Mouse (Mus musculus) midbrain, postnatal 0 days (tissue): ENCODE data around the gene Cdc25b. TPM values are rescaled to one million over a fixed set of nuclear protein-coding genes. Genes with fewer than 3 reads are reported as not detected.

Experiments used
- ATAC-seq: fragments of 200-750 bp; cut with Nextera tagmentation; 2 replicates; pipeline ENCODE4 v1.8.0; 2017; ENCODE audit warnings: moderate number of reproducible peaks, mild to moderate bottlenecking, moderate TSS enrichment, moderate library complexity; ENCODE audit not compliant: low FRiP score
- DNase-seq: peaks from one replicate; pipeline ENCODE4 v3.0.0-alpha.2; 2015; ENCODE audit warnings: low spot score
- H3K27ac ChIP-seq: fragments of 300-500 bp; sonication (generic); 2 replicates; pipeline ENCODE4 v1.5.1; 2014; ENCODE audit warnings: low read depth, mild to moderate bottlenecking, low read length, mixed read lengths
- H3K27me3 ChIP-seq: fragments of 300-500 bp; sonication (generic); 2 replicates; pipeline ENCODE4 v1.6.1; 2014; ENCODE audit warnings: low read length, control low read depth, mixed read lengths; ENCODE audit not compliant: insufficient read depth
- H3K36me3 ChIP-seq: fragments of 300-500 bp; sonication (generic); 2 replicates; pipeline ENCODE4 v1.6.1; 2014; ENCODE audit warnings: low read length, control low read depth, mixed read lengths; ENCODE audit not compliant: insufficient read depth
- H3K4me1 ChIP-seq: fragments of 300-500 bp; sonication (generic); 2 replicates; pipeline ENCODE4 v1.6.1; 2014; ENCODE audit warnings: mild to moderate bottlenecking, control low read depth, antibody characterized with exemption, low read length, mixed read lengths; ENCODE audit not compliant: insufficient read depth
- H3K4me2 ChIP-seq: fragments of 300-500 bp; sonication (generic); 2 replicates; pipeline ENCODE4 v1.6.1; 2014; ENCODE audit warnings: low read depth, mild to moderate bottlenecking, low read length, mixed read lengths; ENCODE audit not compliant: poor library complexity, severe bottlenecking
- H3K4me3 ChIP-seq: fragments of 300-500 bp; sonication (generic); 2 replicates; pipeline ENCODE4 v1.5.1; 2014; ENCODE audit warnings: low read depth, mild to moderate bottlenecking, low read length, moderate library complexity
- H3K9ac ChIP-seq: fragments of 300-500 bp; sonication (generic); replicated peaks from 2 replicates; pipeline ENCODE4 v1.6.1; 2014; ENCODE audit warnings: mild to moderate bottlenecking, low read length, moderate library complexity, mixed read lengths; ENCODE audit not compliant: poor library complexity, severe bottlenecking
- H3K9me3 ChIP-seq: fragments of 300-500 bp; sonication (generic); 2 replicates; pipeline ENCODE4 v1.6.1; 2016; ENCODE audit warnings: low read length, control low read depth
- CTCF ChIP-seq: IDR thresholded peaks from 2 replicates; pipeline ENCODE4 v1.5.1; 2016; ENCODE audit warnings: antibody characterized with exemption, mild to moderate bottlenecking
- WGBS: fragments of 180-500 bp; shearing (Covaris S2); extraction: QIAGEN DNeasy Blood & Tissue Kit; methylation state at CpG from one replicate; pipeline ENCODE4 v1.1.7; 2014; 5-methylcytosine and 5-hydroxymethylcytosine counted together
- polyA plus RNA-seq: library from polyadenylated mRNA; unstranded; fragments of >200 nt; fragmentation: Nextera tagmentation; extraction: Ambion mirVana; gene quantifications from 2 replicates; pipeline ENCODE4 v1.2.1, GENCODE M21; 2015
- total RNA-seq: library from RNA; depleted of rRNA; stranded (reverse); fragments of >200 nt; gene quantifications from 2 replicates; pipeline ENCODE4 v1.2.3, GENCODE M21; 2014

The Cdc25b gene
- total and polyA plus RNA-seq, 2 experiments from 2014 or later = 10.0 to 15.1 TPM

GRCm38 (mm10) chr2:131156987-131157386 lies 29.8 kb upstream of the Cdc25b start:
- DNase-seq = no peak
- 94% methylated on average over 7 of the region's 7 CpGs for WGBS
- TF ChIP-seq CTCF = no peak
- no peak for ATAC-seq
- no peaks in the 10 kb centered on the region for H3K27me3 ChIP-seq
- H3K4me2 ChIP-seq = no peak overlapping the region
- no peak overlapping the region for H3K27ac ChIP-seq
- H3K4me3 ChIP-seq = no peak overlapping the region
- no peak overlapping the region for H3K9ac ChIP-seq
- H3K36me3 ChIP-seq = peaks cover 11% of the 10 kb centered on the region
- H3K4me1 ChIP-seq = peaks cover 8% of the 10 kb centered on the region; the same call in 1 of the 2 replicates
- no peaks in the 10 kb centered on the region for H3K9me3 ChIP-seq

- no peak for TF ChIP-seq CTCF
- peak overlapping the region; percentile 72 for H3K4me3 ChIP-seq
- peak; percentile 38 for DNase-seq
- peak overlapping the region; percentile 92 for H3K4me2 ChIP-seq
- H3K36me3 ChIP-seq = no peaks in the 10 kb centered on the region
- peak overlapping the region; percentile 66 for H3K9ac ChIP-seq
- H3K27me3 ChIP-seq = no peaks in the 10 kb centered on the region
- peaks cover 8% of the 10 kb centered on the region; the same call in 1 of the 2 replicates for H3K4me1 ChIP-seq
- ATAC-seq = peak; percentile 71
- under 1% methylated on average over 17 of the region's 18 CpGs for WGBS
- no peaks in the 10 kb centered on the region for H3K9me3 ChIP-seq
- peak overlapping the region; percentile 80 for H3K27ac ChIP-seq
Observed at GRCm38 (mm10) chr2:131159491-131159910, 27.2 kb upstream of the Cdc25b start.

GRCm38 (mm10) chr2:131159938-131160581 lies 26.7 kb upstream of the Cdc25b start, which contains the start of gene 1700037H04Rik:
1700037H04Rik (minus strand) TSS chr2:131160081.
- no peaks in the 10 kb centered on the region for H3K36me3 ChIP-seq
- ATAC-seq (peak; percentile 98), DNase-seq (peak; percentile 99)
- peak within 1 kb of the TSS; percentile 66 for H3K9ac ChIP-seq
- peaks cover 8% of the 10 kb centered on the region; the same call in 1 of the 2 replicates for H3K4me1 ChIP-seq
- TF ChIP-seq CTCF = no peak
- H3K27me3 ChIP-seq = no peaks in the 10 kb centered on the region
- peak within 1 kb of the TSS; percentile 87 for H3K27ac ChIP-seq
- H3K4me2 ChIP-seq = peak within 1 kb of the TSS; percentile 92
- WGBS = under 1% methylated on average over 53 of the region's 54 CpGs
- peak within 1 kb of the TSS; percentile 72 for H3K4me3 ChIP-seq
- H3K9me3 ChIP-seq = no peaks in the 10 kb centered on the region

- Histone ChIP-seq H3K9me3 (no peaks in the 10 kb centered on the region), H3K27ac (peak overlapping the region; percentile 87), H3K4me3 (peak overlapping the region; percentile 72), H3K27me3 (no peaks in the 10 kb centered on the region), H3K9ac (peak overlapping the region; percentile 65), H3K36me3 (no peaks in the 10 kb centered on the region), H3K4me1 (peaks cover 8% of the 10 kb centered on the region; the same call in 1 of the 2 replicates), H3K4me2 (peak overlapping the region; percentile 92)
- TF ChIP-seq CTCF = peak; percentile 60
- ATAC-seq (peak; percentile 0; the same call in 1 of the 2 replicates), DNase-seq (peak; percentile 44)
- WGBS = 1% methylated on average over 17 of the region's 17 CpGs
Observed at GRCm38 (mm10) chr2:131160671-131161111, 26.1 kb upstream of the Cdc25b start.

GRCm38 (mm10) chr2:131163924-131164323 lies 22.8 kb upstream of the Cdc25b start:
- 82% methylated on average over 7 of the region's 7 CpGs for WGBS
- no peaks in the 10 kb centered on the region for H3K4me1 ChIP-seq
- H3K27ac ChIP-seq = no peak overlapping the region
- no peak for ATAC-seq
- H3K27me3 ChIP-seq = no peaks in the 10 kb centered on the region
- no peaks in the 10 kb centered on the region for H3K36me3 ChIP-seq
- no peak for TF ChIP-seq CTCF
- H3K9me3 ChIP-seq = no peaks in the 10 kb centered on the region
- no peak overlapping the region for H3K9ac ChIP-seq
- H3K4me3 ChIP-seq = no peak overlapping the region
- no peak overlapping the region for H3K4me2 ChIP-seq
- no peak for DNase-seq

- 84% methylated on average over 2 of the region's 2 CpGs for WGBS
- ATAC-seq (no peak), DNase-seq (no peak)
- H3K4me3 ChIP-seq = no peak overlapping the region
- no peaks in the 10 kb centered on the region for H3K4me1 ChIP-seq
- no peak overlapping the region for H3K4me2 ChIP-seq
- H3K27ac ChIP-seq = no peak overlapping the region
- no peaks in the 10 kb centered on the region for H3K27me3 ChIP-seq
- no peaks in the 10 kb centered on the region for H3K9me3 ChIP-seq
- no peaks in the 10 kb centered on the region for H3K36me3 ChIP-seq
- no peak overlapping the region for H3K9ac ChIP-seq
- no peak for TF ChIP-seq CTCF
Observed at GRCm38 (mm10) chr2:131166172-131166571, 20.6 kb upstream of the Cdc25b start.
